Mouse (Mus musculus): Measurements from ENCODE around the gene Tcl1b1. TPM values are rescaled to one million over a fixed set of nuclear protein-coding genes. Genes with fewer than 3 reads are reported as not detected.
"Not testable (repeated sequence)": the region's sequence is repeated elsewhere in the genome, so short reads cannot be mapped to it uniquely, and the experiment has no call there.

Tcl1b1 gene
- polyA plus RNA-seq, 1 experiment, result not detected

DNA sequence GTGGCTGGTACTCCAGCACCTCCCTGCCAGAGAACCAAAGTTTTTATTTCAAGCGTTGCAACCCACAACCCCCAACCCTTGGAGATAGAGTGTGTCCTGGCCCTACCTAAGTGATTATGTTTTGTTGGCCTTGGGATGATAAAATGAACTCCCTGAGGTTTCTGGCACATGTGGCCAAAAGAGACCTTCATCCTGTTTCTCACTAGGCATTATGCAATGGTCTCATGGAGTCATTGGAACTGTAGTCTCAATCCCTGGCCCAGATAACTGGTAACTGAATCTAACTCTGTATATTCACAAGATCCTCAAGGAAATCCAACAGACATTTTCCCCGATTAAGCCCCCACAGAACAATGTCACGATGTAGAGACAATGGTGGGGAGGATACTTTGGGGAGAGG lies 16.4 kb upstream of the Tcl1b1 start:
- TF ChIP-seq CTCF (IDR thresholded peaks at IDR 0.05; ENCODE audit: borderline replicate concordance, insufficient read depth, low read depth, low read length), result no peak
- TF ChIP-seq POLR2A (IDR thresholded peaks at IDR 0.05; ENCODE audit: borderline replicate concordance, insufficient read depth, low read length), result no peak
- over 99% methylated on average over 3 of the region's 3 CpGs for WGBS
- no peak for DNase-seq
- Histone ChIP-seq H3K27me3 (ENCODE audit: control insufficient read depth, insufficient read depth, low read length) (no peaks in the 10 kb centered on the region), H3K4me3 (replicated peaks; ENCODE audit: insufficient read depth, low read depth, low read length) (no peak overlapping the region), H3K4me1 (ENCODE audit: control insufficient read depth, insufficient read depth, low read length) (no peaks in the 10 kb centered on the region), H3K27ac (ENCODE audit: insufficient read depth, low read length) (no peak overlapping the region)

DNA sequence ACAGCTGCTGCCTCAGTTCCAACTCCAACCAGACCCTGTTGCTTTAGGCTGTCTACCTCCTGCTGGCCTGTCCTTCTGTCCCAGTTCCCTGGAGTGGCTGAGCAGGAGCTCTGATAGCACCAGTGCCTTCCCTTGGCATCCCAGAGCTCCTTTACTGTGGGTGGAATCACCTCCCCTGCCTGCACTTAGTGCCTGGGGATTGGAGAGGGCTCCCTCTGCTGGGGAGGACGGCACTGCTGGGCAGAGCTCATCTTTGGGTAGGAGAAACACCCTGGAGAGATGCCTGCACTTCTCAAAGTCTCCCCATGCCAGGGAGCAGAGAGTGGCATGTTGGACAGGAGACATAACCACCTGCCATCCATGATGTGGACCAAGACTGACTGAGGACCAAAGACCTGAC lies 14.6 kb upstream of the Tcl1b1 start:
- H3K4me1 ChIP-seq (ENCODE audit: control insufficient read depth, insufficient read depth, low read length); H3K27me3 ChIP-seq (ENCODE audit: control insufficient read depth, insufficient read depth, low read length); H3K27ac ChIP-seq (ENCODE audit: insufficient read depth, low read length); DNase-seq; H3K4me3 ChIP-seq (replicated peaks; ENCODE audit: insufficient read depth, low read depth, low read length): not testable (repeated sequence)
- WGBS, result 33% methylated on average over 1 of the region's 1 CpGs

DNA sequence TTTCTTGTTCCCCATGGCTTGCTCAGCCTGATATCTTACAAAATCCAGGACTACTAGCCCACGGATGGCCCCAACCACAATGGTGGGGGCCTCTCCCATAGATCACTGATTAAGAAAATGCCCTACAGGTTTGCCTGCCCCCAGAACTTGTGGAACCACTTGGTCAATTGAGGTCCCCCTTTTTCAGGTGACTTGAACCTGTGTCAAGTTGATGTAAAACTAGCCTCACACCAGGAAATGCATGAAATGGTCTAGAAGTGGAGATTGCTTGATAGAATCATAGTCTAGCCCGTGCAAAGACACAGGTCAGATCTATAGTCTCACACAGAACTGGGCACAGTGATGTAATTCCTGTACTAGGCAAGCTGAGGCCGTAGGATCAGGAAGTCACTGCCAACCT lies 13.8 kb upstream of the Tcl1b1 start, which contains the start of gene Tcl1b2:
Gene Tcl1b2 (plus strand): TSS at position 301 of the 400 bp plus-strand sequence.
- Histone ChIP-seq H3K4me3 (replicated peaks; ENCODE audit: insufficient read depth, low read depth, low read length) (no peak within 1 kb of the TSS), H3K4me1 (ENCODE audit: control insufficient read depth, insufficient read depth, low read length) (no peaks in the 10 kb centered on the region), H3K27ac (ENCODE audit: insufficient read depth, low read length) (no peak within 1 kb of the TSS), H3K27me3 (ENCODE audit: control insufficient read depth, insufficient read depth, low read length) (no peaks in the 10 kb centered on the region)
- 77% methylated on average over 3 of the region's 3 CpGs for WGBS
- no peak for DNase-seq
- TF ChIP-seq POLR2A (IDR thresholded peaks at IDR 0.05; ENCODE audit: borderline replicate concordance, insufficient read depth, low read length), result no peak
- TF ChIP-seq CTCF (IDR thresholded peaks at IDR 0.05; ENCODE audit: borderline replicate concordance, insufficient read depth, low read depth, low read length), result no peak

DNA sequence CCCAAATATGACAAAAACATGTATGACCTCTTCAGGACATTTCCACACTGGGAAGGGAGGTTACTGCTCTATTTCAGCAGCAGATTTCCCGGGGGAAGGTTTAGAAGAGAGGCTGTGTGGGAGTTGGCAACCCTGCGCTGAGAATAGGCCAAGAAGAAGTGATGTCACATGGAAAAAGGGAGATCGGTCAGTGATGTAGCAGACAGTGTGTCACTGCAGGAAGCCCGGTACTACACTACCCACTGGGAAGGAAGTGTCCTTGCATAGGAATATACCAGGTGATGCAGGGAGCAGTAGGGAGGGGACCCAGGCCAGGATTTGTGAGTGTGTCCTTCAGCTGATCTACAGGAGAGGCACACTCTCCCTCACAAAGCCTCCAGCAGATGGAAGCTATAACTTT lies 4.2 kb upstream of the Tcl1b1 start:
- not testable (repeated sequence) for H3K27me3 ChIP-seq (ENCODE audit: control insufficient read depth, insufficient read depth, low read length)

DNA sequence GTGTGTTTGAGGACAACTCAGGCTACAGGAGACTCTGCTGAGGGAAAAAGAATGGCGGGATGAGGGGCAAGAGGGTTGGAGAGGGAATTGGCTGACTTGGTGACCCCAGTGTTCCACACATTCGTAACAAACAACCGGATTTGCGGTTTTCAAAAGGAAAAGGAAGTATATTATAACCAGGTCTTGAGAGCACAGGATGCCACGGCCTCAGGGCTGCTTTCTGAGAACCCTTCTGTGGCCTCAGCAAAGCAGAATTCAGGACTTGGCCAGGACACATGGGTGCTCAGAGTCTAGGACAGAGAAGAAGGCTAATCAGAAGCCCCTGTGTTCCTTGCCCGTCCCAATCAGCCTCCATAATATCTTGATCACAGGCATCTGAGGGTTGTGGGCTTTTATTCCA lies 648 bp upstream of the Tcl1b1 start:
- no peak overlapping the region for H3K4me3 ChIP-seq (replicated peaks; ENCODE audit: insufficient read depth, low read depth, low read length)
- no peaks in the 10 kb centered on the region for H3K4me1 ChIP-seq (ENCODE audit: control insufficient read depth, insufficient read depth, low read length)
- no peak for DNase-seq
- no peak overlapping the region for H3K27ac ChIP-seq (ENCODE audit: insufficient read depth, low read length)
- WGBS, result 91% methylated on average over 6 of the region's 6 CpGs
- H3K27me3 ChIP-seq (ENCODE audit: control insufficient read depth, insufficient read depth, low read length), result no peaks in the 10 kb centered on the region
- TF ChIP-seq CTCF (IDR thresholded peaks at IDR 0.05; ENCODE audit: borderline replicate concordance, insufficient read depth, low read depth, low read length), result no peak
- TF ChIP-seq POLR2A (IDR thresholded peaks at IDR 0.05; ENCODE audit: borderline replicate concordance, insufficient read depth, low read length), result no peak

More for the DNA sequence above, 4.2 kb upstream of the Tcl1b1 start:
- WGBS, result 19% methylated on average over 4 of the region's 4 CpGs
- not testable (repeated sequence) for H3K4me1 ChIP-seq (ENCODE audit: control insufficient read depth, insufficient read depth, low read length); H3K27ac ChIP-seq (ENCODE audit: insufficient read depth, low read length); H3K4me3 ChIP-seq (replicated peaks; ENCODE audit: insufficient read depth, low read depth, low read length); DNase-seq

DNA sequence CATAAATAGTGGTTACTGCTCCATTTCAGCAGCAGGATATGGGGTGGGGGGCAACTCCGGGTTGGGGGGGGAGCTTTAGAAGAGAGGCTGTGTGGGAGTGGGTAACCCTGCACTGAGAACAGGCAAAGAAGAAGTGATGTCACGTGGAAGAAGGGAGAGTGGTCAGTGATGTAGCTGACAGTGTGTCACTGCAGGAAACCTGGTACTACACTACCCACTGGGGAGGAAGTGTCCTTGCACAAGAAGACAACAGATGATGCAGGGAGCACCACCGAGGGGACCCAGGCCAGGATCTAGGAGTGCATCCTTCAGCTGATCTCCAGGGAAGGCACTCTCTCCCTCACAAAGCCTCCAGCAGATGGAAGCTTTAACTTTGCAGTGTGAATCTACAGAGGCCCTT lies 7.2 kb downstream of the Tcl1b1 start:
- TF ChIP-seq CTCF (IDR thresholded peaks at IDR 0.05; ENCODE audit: borderline replicate concordance, insufficient read depth, low read depth, low read length) (no peak), POLR2A (IDR thresholded peaks at IDR 0.05; ENCODE audit: borderline replicate concordance, insufficient read depth, low read length) (no peak)
- Histone ChIP-seq H3K4me3 (replicated peaks; ENCODE audit: insufficient read depth, low read depth, low read length) (no peak overlapping the region), H3K27ac (ENCODE audit: insufficient read depth, low read length) (no peak overlapping the region), H3K27me3 (ENCODE audit: control insufficient read depth, insufficient read depth, low read length) (no peaks in the 10 kb centered on the region), H3K4me1 (ENCODE audit: control insufficient read depth, insufficient read depth, low read length) (no peaks in the 10 kb centered on the region)
- DNase-seq, result no peak
- 59% methylated on average over 3 of the region's 3 CpGs for WGBS

DNA sequence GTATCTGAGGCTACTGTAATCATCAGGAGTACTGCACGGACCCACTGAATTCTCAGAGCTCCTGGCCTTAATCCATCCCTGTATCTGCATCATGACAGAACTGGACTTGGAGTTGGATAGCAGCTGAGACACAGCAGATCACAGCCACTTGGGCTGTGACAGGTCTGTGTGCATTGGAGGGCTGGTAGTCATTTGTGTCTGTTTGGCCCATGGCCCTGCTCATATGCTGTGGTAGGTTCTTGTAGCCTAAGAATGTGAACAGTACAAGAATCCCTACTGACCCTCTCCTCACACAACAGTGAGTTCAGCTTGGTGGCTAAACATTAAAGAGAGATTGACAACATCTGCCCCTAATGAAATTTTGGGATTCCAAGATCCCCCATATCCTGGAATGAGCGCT lies 13.9 kb downstream of the Tcl1b1 start:
- no peaks in the 10 kb centered on the region for H3K27me3 ChIP-seq (ENCODE audit: control insufficient read depth, insufficient read depth, low read length)
- H3K4me1 ChIP-seq (ENCODE audit: control insufficient read depth, insufficient read depth, low read length), result no peaks in the 10 kb centered on the region
- WGBS, result 87% methylated on average over 2 of the region's 2 CpGs
- no peak for TF ChIP-seq POLR2A (IDR thresholded peaks at IDR 0.05; ENCODE audit: borderline replicate concordance, insufficient read depth, low read length)
- no peak for TF ChIP-seq CTCF (IDR thresholded peaks at IDR 0.05; ENCODE audit: borderline replicate concordance, insufficient read depth, low read depth, low read length)
- no peak overlapping the region for H3K4me3 ChIP-seq (replicated peaks; ENCODE audit: insufficient read depth, low read depth, low read length)
- no peak for DNase-seq
- H3K27ac ChIP-seq (ENCODE audit: insufficient read depth, low read length), result no peak overlapping the region

DNA sequence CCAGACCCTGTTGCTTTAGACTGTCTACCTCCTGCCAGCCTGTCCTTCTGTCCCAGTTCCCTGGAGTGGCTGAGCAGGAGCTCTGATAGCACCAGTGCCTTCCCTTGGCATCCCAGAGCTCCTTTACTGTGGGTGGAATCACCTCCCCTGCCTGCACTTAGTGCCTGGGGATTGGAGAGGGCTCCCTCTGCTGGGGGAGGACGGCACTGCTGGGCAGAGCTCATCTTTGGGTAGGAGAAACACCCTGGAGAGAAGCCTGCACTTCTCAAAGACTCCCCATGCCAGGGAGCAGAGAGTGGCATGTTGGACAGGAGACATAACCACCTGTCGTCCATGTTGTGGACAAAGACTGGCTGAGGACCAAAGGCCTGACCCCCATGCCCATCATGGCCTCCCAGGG lies 14.8 kb downstream of the Tcl1b1 start:
- 19% methylated on average over 2 of the region's 2 CpGs for WGBS
- not testable (repeated sequence) for H3K4me1 ChIP-seq (ENCODE audit: control insufficient read depth, insufficient read depth, low read length)

DNA sequence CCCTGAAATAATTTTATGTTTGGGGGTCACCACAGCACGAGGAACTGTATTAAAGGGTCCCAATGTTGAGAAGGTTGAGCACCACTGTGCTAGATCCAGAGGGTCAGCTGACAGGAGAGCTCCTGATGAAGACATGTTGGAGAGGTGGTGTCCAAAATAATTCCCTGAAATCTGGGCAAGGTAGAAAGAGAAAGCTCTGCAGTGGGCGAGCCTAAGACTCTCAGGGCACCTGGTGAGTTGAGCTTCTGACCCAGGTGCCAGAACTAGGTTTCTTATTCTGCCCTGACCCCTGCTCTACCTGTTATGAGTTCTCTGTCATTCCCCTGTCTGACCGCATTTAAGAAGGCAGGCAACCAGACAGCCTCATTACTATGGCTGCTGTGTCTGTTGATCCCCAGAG lies 16.6 kb downstream of the Tcl1b1 start, which contains the start of gene Tcl1b5:
Gene Tcl1b5 (plus strand): TSS at position 301 of the 400 bp plus-strand sequence.
- not testable (repeated sequence) for H3K27me3 ChIP-seq (ENCODE audit: control insufficient read depth, insufficient read depth, low read length); H3K4me1 ChIP-seq (ENCODE audit: control insufficient read depth, insufficient read depth, low read length)
- 67% methylated on average over 3 of the region's 3 CpGs for WGBS

More for the DNA sequence above, 14.8 kb downstream of the Tcl1b1 start:
- DNase-seq, result peak; percentile 8 to 27
- not testable (repeated sequence) for H3K4me3 ChIP-seq (replicated peaks; ENCODE audit: insufficient read depth, low read depth, low read length); H3K27me3 ChIP-seq (ENCODE audit: control insufficient read depth, insufficient read depth, low read length); H3K27ac ChIP-seq (ENCODE audit: insufficient read depth, low read length)

DNA sequence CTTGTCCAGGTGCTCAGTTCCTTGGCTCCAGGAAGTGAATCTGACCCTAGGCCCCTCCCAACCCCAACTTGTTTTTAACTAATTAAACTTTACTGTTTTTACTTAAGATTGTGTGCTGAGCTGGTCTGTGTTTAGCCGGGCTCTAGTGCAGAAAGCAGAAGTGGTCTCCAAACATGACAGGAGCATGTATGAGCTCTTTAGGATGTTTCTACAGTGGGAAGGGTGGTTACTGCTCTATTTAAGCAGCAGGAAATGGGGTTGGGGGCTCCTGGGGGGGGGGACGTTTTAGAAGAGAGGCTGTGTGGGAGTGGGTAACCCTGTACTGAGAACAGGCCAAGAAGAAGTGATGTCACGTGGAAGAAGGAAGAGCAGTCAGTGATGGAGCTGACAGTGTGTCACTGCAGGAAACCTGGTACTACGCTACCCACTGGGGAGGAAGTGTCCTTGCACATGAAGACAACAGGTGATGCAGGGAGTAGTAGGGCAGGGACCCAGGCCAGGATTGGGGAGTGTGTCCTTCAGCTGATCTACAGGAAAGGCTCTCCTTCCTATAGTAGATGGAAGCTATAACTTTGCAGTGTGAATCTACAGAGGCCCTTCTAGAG lies 21.7 kb downstream of the Tcl1b1 start:
- H3K27ac ChIP-seq (ENCODE audit: insufficient read depth, low read length); DNase-seq; H3K27me3 ChIP-seq (ENCODE audit: control insufficient read depth, insufficient read depth, low read length); H3K4me1 ChIP-seq (ENCODE audit: control insufficient read depth, insufficient read depth, low read length); H3K4me3 ChIP-seq (replicated peaks; ENCODE audit: insufficient read depth, low read depth, low read length): not testable (repeated sequence)
- WGBS, result 70% methylated on average over 4 of the region's 4 CpGs

More for the DNA sequence above, 16.6 kb downstream of the Tcl1b1 start, which contains the start of gene Tcl1b5:
- not testable (repeated sequence) for H3K4me3 ChIP-seq (replicated peaks; ENCODE audit: insufficient read depth, low read depth, low read length); H3K27ac ChIP-seq (ENCODE audit: insufficient read depth, low read length); DNase-seq
